Mouse (Mus musculus) forebrain, embryonic 11.5 days (tissue): ENCODE results near the gene Prr12. TPM values are rescaled to one million over a fixed set of nuclear protein-coding genes. Genes with fewer than 3 reads are reported as not detected.

Source experiments
- ATAC-seq: fragments of 200-750 bp; cut with Nextera tagmentation; replicated peaks from 2 replicates; pipeline ENCODE4 v1.8.0; 2017; ENCODE audit warnings: moderate TSS enrichment; ENCODE audit not compliant: low FRiP score
- DNase-seq: peaks from one replicate; pipeline ENCODE4 v3.0.0-alpha.2; 2017; ENCODE audit warnings: low spot score
- H3K27ac ChIP-seq: fragments of 300-500 bp; sonication (generic); 2 replicates; pipeline ENCODE4 v1.5.1; 2014; ENCODE audit warnings: low read depth, low read length
- H3K27me3 ChIP-seq: fragments of 300-500 bp; sonication (generic); 2 replicates; pipeline ENCODE4 v1.6.1; 2014; ENCODE audit warnings: mild to moderate bottlenecking, low read length, mixed read lengths; ENCODE audit not compliant: control insufficient read depth, insufficient read depth
- H3K36me3 ChIP-seq: fragments of 300-500 bp; sonication (generic); 2 replicates; pipeline ENCODE4 v1.6.1; 2014; ENCODE audit warnings: mild to moderate bottlenecking, low read length, moderate library complexity, mixed read lengths; ENCODE audit not compliant: control insufficient read depth, insufficient read depth
- H3K4me1 ChIP-seq: fragments of 300-500 bp; sonication (generic); replicated peaks from 2 replicates; pipeline ENCODE4 v1.6.1; 2014; ENCODE audit warnings: low read length, mixed read lengths; ENCODE audit not compliant: control insufficient read depth, insufficient read depth
- H3K4me2 ChIP-seq: fragments of 300-500 bp; sonication (generic); 2 replicates; pipeline ENCODE4 v1.6.1; 2014; ENCODE audit warnings: low read depth, mild to moderate bottlenecking, low read length, moderate library complexity, mixed read lengths; ENCODE audit not compliant: severe bottlenecking
- H3K4me3 ChIP-seq: fragments of 300-500 bp; sonication (generic); 2 replicates; pipeline ENCODE4 v1.5.1; 2014; ENCODE audit warnings: low read depth, low read length
- H3K9ac ChIP-seq: fragments of 300-500 bp; sonication (generic); 2 replicates; pipeline ENCODE4 v1.6.1; 2014; ENCODE audit warnings: low read length
- H3K9me3 ChIP-seq: fragments of 300-500 bp; sonication (generic); 2 replicates; pipeline ENCODE4 v1.6.1; 2016; ENCODE audit warnings: low read length, mixed read lengths; ENCODE audit not compliant: control insufficient read depth
- WGBS: fragments of 180-500 bp; shearing (Covaris S2); extraction: QIAGEN DNeasy Blood & Tissue Kit; methylation state at CpG from one replicate; pipeline ENCODE4 v1.1.7; 2014; 5-methylcytosine and 5-hydroxymethylcytosine counted together
- polyA plus RNA-seq: library from polyadenylated mRNA; unstranded; fragments of >200 nt; fragmentation: Nextera tagmentation; extraction: Ambion mirVana; gene quantifications from 2 replicates; pipeline ENCODE4 v1.2.1, GENCODE M21; 2014

Gene Prr12
- polyA plus RNA-seq, 1 experiment from 2014 or later, result 16.1 TPM

- ATAC-seq (no peak), DNase-seq (no peak)
- no peak overlapping the region for H3K27ac ChIP-seq
- no peak overlapping the region for H3K4me3 ChIP-seq
- H3K9me3 ChIP-seq, result no peaks in the 10 kb centered on the region
- H3K27me3 ChIP-seq, result no peaks in the 10 kb centered on the region
- peaks cover 9% of the 10 kb centered on the region for H3K36me3 ChIP-seq
- H3K9ac ChIP-seq, result no peak overlapping the region
- no peaks in the 10 kb centered on the region for H3K4me1 ChIP-seq
- WGBS, result 78% methylated on average over 25 of the region's 25 CpGs
- no peak overlapping the region for H3K4me2 ChIP-seq
These were observed 30.0 kb upstream of the Prr12 start for GRCm38 (mm10) chr7:45082401-45083299.

- no peak overlapping the region for H3K4me2 ChIP-seq
- peaks cover 1% of the 10 kb centered on the region for H3K36me3 ChIP-seq
- no peak for DNase-seq
- no peak overlapping the region for H3K4me3 ChIP-seq
- no peaks in the 10 kb centered on the region for H3K27me3 ChIP-seq
- H3K4me1 ChIP-seq, result no peaks in the 10 kb centered on the region
- no peak overlapping the region for H3K27ac ChIP-seq
- no peak overlapping the region for H3K9ac ChIP-seq
- no peak for ATAC-seq
- H3K9me3 ChIP-seq, result no peaks in the 10 kb centered on the region
- 50% methylated on average over 5 of the region's 5 CpGs for WGBS
These were observed 28.3 kb upstream of the Prr12 start for GRCm38 (mm10) chr7:45081016-45081415.

GRCm38 (mm10) chr7:45079856-45080255, 27.2 kb upstream of the Prr12 start:
- Histone ChIP-seq H3K4me3 (no peak overlapping the region), H3K27me3 (no peaks in the 10 kb centered on the region), H3K9ac (no peak overlapping the region), H3K4me1 (no peaks in the 10 kb centered on the region), H3K9me3 (no peaks in the 10 kb centered on the region), H3K4me2 (no peak overlapping the region), H3K36me3 (no peaks in the 10 kb centered on the region; the same call in 1 of the 2 replicates), H3K27ac (no peak overlapping the region)
- ATAC-seq (peak; percentile 63; the same call in 1 of the 2 replicates), DNase-seq (peak; percentile 97)
- WGBS, result 2% methylated on average over 10 of the region's 10 CpGs

GRCm38 (mm10) chr7:45078513-45078912, 25.8 kb upstream of the Prr12 start:
- H3K27me3 ChIP-seq, result no peaks in the 10 kb centered on the region
- ATAC-seq, result no peak
- H3K27ac ChIP-seq, result no peak overlapping the region
- no peak overlapping the region for H3K9ac ChIP-seq
- WGBS, result 39% methylated on average over 9 of the region's 9 CpGs
- H3K4me1 ChIP-seq, result no peaks in the 10 kb centered on the region
- H3K9me3 ChIP-seq, result no peaks in the 10 kb centered on the region
- H3K4me3 ChIP-seq, result no peak overlapping the region
- no peaks in the 10 kb centered on the region; the same call in 1 of the 2 replicates for H3K36me3 ChIP-seq
- peak; percentile 84 for DNase-seq
- no peak overlapping the region for H3K4me2 ChIP-seq

- Histone ChIP-seq H3K36me3 (no peaks in the 10 kb centered on the region; the same call in 1 of the 2 replicates), H3K4me2 (no peak overlapping the region), H3K27me3 (no peaks in the 10 kb centered on the region), H3K9ac (no peak overlapping the region), H3K4me3 (no peak overlapping the region), H3K4me1 (no peaks in the 10 kb centered on the region), H3K27ac (no peak overlapping the region), H3K9me3 (no peaks in the 10 kb centered on the region)
- no peak for ATAC-seq
- DNase-seq, result no peak
- WGBS, result 92% methylated on average over 2 of the region's 2 CpGs
These were observed 25.1 kb upstream of the Prr12 start for GRCm38 (mm10) chr7:45077829-45078228.

- no peaks in the 10 kb centered on the region; the same call in 1 of the 2 replicates for H3K36me3 ChIP-seq
- 90% methylated on average over 14 of the region's 14 CpGs for WGBS
- no peak for DNase-seq
These were observed 24.6 kb upstream of the Prr12 start for GRCm38 (mm10) chr7:45077322-45077721.

GRCm38 (mm10) chr7:45076501-45076900, 23.8 kb upstream of the Prr12 start:
- no peak for ATAC-seq
- H3K9me3 ChIP-seq, result no peaks in the 10 kb centered on the region
- no peak overlapping the region for H3K4me2 ChIP-seq
- 91% methylated on average over 30 of the region's 30 CpGs for WGBS
- H3K9ac ChIP-seq, result no peak overlapping the region
- no peak overlapping the region for H3K27ac ChIP-seq
- no peaks in the 10 kb centered on the region for H3K27me3 ChIP-seq
- H3K36me3 ChIP-seq, result no peaks in the 10 kb centered on the region; the same call in 1 of the 2 replicates
- no peaks in the 10 kb centered on the region for H3K4me1 ChIP-seq
- no peak for DNase-seq
- no peak overlapping the region for H3K4me3 ChIP-seq

More at GRCm38 (mm10) chr7:45077322-45077721, 24.6 kb upstream of the Prr12 start:
- no peak overlapping the region for H3K9ac ChIP-seq
- H3K27ac ChIP-seq, result no peak overlapping the region
- ATAC-seq, result no peak
- no peaks in the 10 kb centered on the region for H3K27me3 ChIP-seq
- H3K4me1 ChIP-seq, result no peaks in the 10 kb centered on the region
- H3K9me3 ChIP-seq, result no peaks in the 10 kb centered on the region
- H3K4me2 ChIP-seq, result no peak overlapping the region
- no peak overlapping the region for H3K4me3 ChIP-seq

- Histone ChIP-seq H3K4me3 (no peak overlapping the region), H3K27ac (no peak overlapping the region), H3K4me2 (no peak overlapping the region), H3K9me3 (no peaks in the 10 kb centered on the region), H3K36me3 (no peaks in the 10 kb centered on the region; the same call in 1 of the 2 replicates), H3K4me1 (no peaks in the 10 kb centered on the region), H3K9ac (no peak overlapping the region), H3K27me3 (no peaks in the 10 kb centered on the region)
- DNase-seq, result no peak
- ATAC-seq, result no peak
- 89% methylated on average over 4 of the region's 4 CpGs for WGBS
These were observed 22.7 kb upstream of the Prr12 start for GRCm38 (mm10) chr7:45075405-45075804.
